Comparison of ENCODE assay signal across 8 mouse cellular contexts in genomic region chr8:84704867-84705831, GRCm38 (mm10). TPM values are rescaled to one million over a fixed set of nuclear protein-coding genes. Genes with fewer than 3 reads are reported as not detected.
DNase-seq lines count a peak whose midpoint lies in the region; ATAC-seq and TF ChIP-seq lines count a peak whose summit lies in the region.

No protein-coding gene starts in this region.

- peak overlapping the region; percentile 91 for H3K27ac ChIP-seq in heart, embryonic 12.5 days (ENCODE audit: poor library complexity, severe bottlenecking)
- H3K27ac ChIP-seq in neural tube, embryonic 12.5 days: no peak overlapping the region

- no peak for TF ChIP-seq POLR2A in brain, embryonic 14.5 days (IDR thresholded peaks at IDR 0.05; ENCODE audit: borderline replicate concordance, extremely low read depth, insufficient read depth, insufficient read length, poor library complexity, severe bottlenecking)

- peaks cover 79% of the 10 kb centered on the region for H3K4me1 ChIP-seq in heart, embryonic 12.5 days (replicated peaks)
- peaks cover 53% of the 10 kb centered on the region for H3K4me1 ChIP-seq in neural tube, embryonic 12.5 days

- peak overlapping the region; percentile 54 for H3K4me3 ChIP-seq in heart, embryonic 12.5 days
- H3K4me3 ChIP-seq in neural tube, embryonic 12.5 days: peak overlapping the region; percentile 26

- peak overlapping the region; percentile 79 for H3K9ac ChIP-seq in heart, embryonic 12.5 days
- H3K9ac ChIP-seq in neural tube, embryonic 12.5 days: peak overlapping the region; percentile 38

- H3K9me3 ChIP-seq in heart, embryonic 12.5 days (replicated peaks): no peaks in the 10 kb centered on the region
- no peaks in the 10 kb centered on the region for H3K9me3 ChIP-seq in neural tube, embryonic 12.5 days

- peak; percentile 53 to 62 for DNase-seq in kidney, postnatal 4 days
- DNase-seq in kidney, adult 11 months: no peak
- peak; percentile 74 for DNase-seq in brain, embryonic 14.5 days (ENCODE audit: low read depth)
- peak; percentile 83 for DNase-seq in liver
- DNase-seq in right cerebral cortex, postnatal 14 days: no peak
- no peak for DNase-seq in right cerebral cortex, postnatal 10 days (ENCODE audit: low spot score in 2 of 2)

- peak; percentile 7; the same call in 1 of the 2 replicates for ATAC-seq in heart, embryonic 12.5 days (ENCODE audit: insufficient number of reproducible peaks, low FRiP score)
- ATAC-seq in neural tube, embryonic 12.5 days (ENCODE audit: low FRiP score, low read depth): no peak

- no peak for TF ChIP-seq CTCF in brain, embryonic 14.5 days (IDR thresholded peaks at IDR 0.05; ENCODE audit: borderline replicate concordance, extremely low read depth, insufficient read depth, insufficient read length)

- H3K36me3 ChIP-seq in heart, embryonic 12.5 days: no peaks in the 10 kb centered on the region
- H3K36me3 ChIP-seq in neural tube, embryonic 12.5 days: no peaks in the 10 kb centered on the region

- H3K27me3 ChIP-seq in heart, embryonic 12.5 days (replicated peaks): peaks cover 55% of the 10 kb centered on the region
- H3K27me3 ChIP-seq in neural tube, embryonic 12.5 days (replicated peaks): peaks cover 75% of the 10 kb centered on the region

- 2% methylated on average over 61 of the region's 61 CpGs for WGBS in heart, embryonic 12.5 days
- WGBS in neural tube, embryonic 12.5 days: 1% methylated on average over 61 of the region's 61 CpGs

- H3K4me2 ChIP-seq in heart, embryonic 12.5 days: peak overlapping the region; percentile 66
- H3K4me2 ChIP-seq in neural tube, embryonic 12.5 days (replicated peaks): peak overlapping the region; percentile 56

RNA-seq across cellular contexts. Expression of gene Lyl1, which starts 3.9 kb away (rescaled TPM):
- polyA plus RNA-seq in brain, embryonic 14.5 days (2012; rRNA removed): 3.4 and 4.7 TPM in 2 replicates
- polyA plus RNA-seq in heart, embryonic 12.5 days (2016; fragmentation: Nextera tagmentation; extraction: Ambion mirVana): 18.1 and 19.7 TPM in 2 replicates
- 4.4 and 4.5 TPM in 2 replicates for polyA plus RNA-seq in neural tube, embryonic 12.5 days (2016; fragmentation: Nextera tagmentation; extraction: Ambion mirVana)

RNA-seq across cellular contexts. Expression of gene Nacc1, which starts 17.5 kb away (rescaled TPM):
- polyA plus RNA-seq in brain, embryonic 14.5 days (2012; rRNA removed): 81.8 and 87.0 TPM in 2 replicates
- polyA plus RNA-seq in heart, embryonic 12.5 days (2016; fragmentation: Nextera tagmentation; extraction: Ambion mirVana): 20.9 and 21.3 TPM in 2 replicates
- 17.2 and 19.2 TPM in 2 replicates for polyA plus RNA-seq in neural tube, embryonic 12.5 days (2016; fragmentation: Nextera tagmentation; extraction: Ambion mirVana)

RNA-seq across cellular contexts. Expression of gene G430095P16Rik, which starts 17.7 kb away (rescaled TPM):
- polyA plus RNA-seq in brain, embryonic 14.5 days (2012; rRNA removed): 0.92 and 1.5 TPM in 2 replicates
- polyA plus RNA-seq in heart, embryonic 12.5 days (2016; fragmentation: Nextera tagmentation; extraction: Ambion mirVana): 5.4 and 6.9 TPM in 2 replicates
- polyA plus RNA-seq in neural tube, embryonic 12.5 days (2016; fragmentation: Nextera tagmentation; extraction: Ambion mirVana): 2.5 and 2.6 TPM in 2 replicates

RNA-seq across cellular contexts. Expression of gene Trmt1, which starts 19.0 kb away (rescaled TPM):
- 113 and 120 TPM in 2 replicates for polyA plus RNA-seq in brain, embryonic 14.5 days (2012; rRNA removed)
- polyA plus RNA-seq in heart, embryonic 12.5 days (2016; fragmentation: Nextera tagmentation; extraction: Ambion mirVana): 46.2 and 49.5 TPM in 2 replicates
- 58.5 and 59.1 TPM in 2 replicates for polyA plus RNA-seq in neural tube, embryonic 12.5 days (2016; fragmentation: Nextera tagmentation; extraction: Ambion mirVana)

RNA-seq across cellular contexts. Expression of gene Ier2, which starts 42.5 kb away (rescaled TPM):
- 7.3 and 11.0 TPM in 2 replicates for polyA plus RNA-seq in brain, embryonic 14.5 days (2012; rRNA removed)
- 63.4 and 68.1 TPM in 2 replicates for polyA plus RNA-seq in heart, embryonic 12.5 days (2016; fragmentation: Nextera tagmentation; extraction: Ambion mirVana)
- polyA plus RNA-seq in neural tube, embryonic 12.5 days (2016; fragmentation: Nextera tagmentation; extraction: Ambion mirVana): 72.4 and 72.8 TPM in 2 replicates

Comparison
In these comparisons a context has a peak if more than half of its experiments do, and no peak if none do; other contexts are left out.
1. DNase-seq: peak in kidney, postnatal 4 days (2 of 2), brain, embryonic 14.5 days (single experiment) and liver (single experiment); none in kidney, adult 11 months (single experiment), right cerebral cortex, postnatal 14 days (single experiment) and right cerebral cortex, postnatal 10 days (0 of 2).